Mouse (Mus musculus): ENCODE results near the gene Wdr62. TPM values are rescaled to one million over a fixed set of nuclear protein-coding genes. Genes with fewer than 3 reads are reported as not detected.

Wdr62 gene
- polyA plus RNA-seq, 1 experiment from 2014 or later, result 3.1 TPM

GRCm38 (mm10) chr7:30234276-30234858 lies 45.9 kb downstream of the Wdr62 start:
- Histone ChIP-seq H3K4me3 (no peak overlapping the region), H3K27ac (no peak overlapping the region), H3K4me2 (no peak overlapping the region), H3K9me3 (no peaks in the 10 kb centered on the region), H3K27me3 (no peaks in the 10 kb centered on the region), H3K36me3 (peaks cover 32% of the 10 kb centered on the region), H3K4me1 (replicated peaks) (peaks cover 22% of the 10 kb centered on the region), H3K9ac (no peak overlapping the region)
- ATAC-seq (ENCODE audit: low FRiP score), result no peak
- whole genome bisulfite sequencing, result 94% methylated on average over 15 of the region's 15 CpGs

- peak overlapping the region; percentile 72; the same call in 1 of the 2 replicates for H3K4me3 ChIP-seq
- H3K27ac ChIP-seq, result no peak overlapping the region
- H3K36me3 ChIP-seq, result peaks cover 36% of the 10 kb centered on the region
- no peak for ATAC-seq (ENCODE audit: low FRiP score)
- H3K9ac ChIP-seq, result peak overlapping the region; percentile 16; the same call in 1 of the 2 replicates
- no peaks in the 10 kb centered on the region for H3K27me3 ChIP-seq
- no peaks in the 10 kb centered on the region for H3K9me3 ChIP-seq
- peaks cover 22% of the 10 kb centered on the region for H3K4me1 ChIP-seq (replicated peaks)
- H3K4me2 ChIP-seq, result peak overlapping the region; percentile 67
- 92% methylated on average over 20 of the region's 20 CpGs for whole genome bisulfite sequencing
Observed at GRCm38 (mm10) chr7:30233387-30233786, 46.8 kb downstream of the Wdr62 start.

- Histone ChIP-seq H3K4me2 (peak overlapping the region; percentile 67), H3K27ac (peak overlapping the region; percentile 97), H3K27me3 (no peaks in the 10 kb centered on the region), H3K36me3 (peaks cover 43% of the 10 kb centered on the region), H3K9me3 (no peaks in the 10 kb centered on the region), H3K4me1 (replicated peaks) (peaks cover 22% of the 10 kb centered on the region), H3K4me3 (peak overlapping the region; percentile 72), H3K9ac (peak overlapping the region; percentile 82)
- ATAC-seq (ENCODE audit: low FRiP score), result peak; percentile 3; the same call in 1 of the 2 replicates
- WGBS, result 6% methylated on average over 24 of the region's 24 CpGs
Observed at GRCm38 (mm10) chr7:30232631-30233148, 47.5 kb downstream of the Wdr62 start.

- Histone ChIP-seq H3K27me3 (no peaks in the 10 kb centered on the region), H3K4me3 (peak within 1 kb of the TSS; percentile 72), H3K9ac (peak within 1 kb of the TSS; percentile 82), H3K4me2 (peak within 1 kb of the TSS; percentile 78), H3K4me1 (replicated peaks) (peaks cover 22% of the 10 kb centered on the region), H3K9me3 (no peaks in the 10 kb centered on the region), H3K27ac (peak within 1 kb of the TSS; percentile 97), H3K36me3 (peaks cover 51% of the 10 kb centered on the region)
- ATAC-seq (ENCODE audit: low FRiP score), result peak; percentile 94
- WGBS, result under 1% methylated on average over 67 of the region's 67 CpGs
Observed at GRCm38 (mm10) chr7:30231669-30232454, 48.4 kb downstream of the Wdr62 start, which contains the start of the genes Polr2i and Tbcb. Gene Polr2i, plus strand, starts transcription at chr7:30231948. Gene Tbcb, minus strand, starts transcription at chr7:30232272.

- no peaks in the 10 kb centered on the region for H3K9me3 ChIP-seq
- peak overlapping the region; percentile 79 for H3K27ac ChIP-seq
- H3K27me3 ChIP-seq, result no peaks in the 10 kb centered on the region
- peaks cover 22% of the 10 kb centered on the region for H3K4me1 ChIP-seq (replicated peaks)
- no peak; the same call in 1 of the 2 replicates for ATAC-seq (ENCODE audit: low FRiP score)
- peak overlapping the region; percentile 72 for H3K4me3 ChIP-seq
- WGBS, result 2% methylated on average over 16 of the region's 16 CpGs
- H3K4me2 ChIP-seq, result peak overlapping the region; percentile 78
- peaks cover 57% of the 10 kb centered on the region for H3K36me3 ChIP-seq
- H3K9ac ChIP-seq, result peak overlapping the region; percentile 78
Observed at GRCm38 (mm10) chr7:30231328-30231668, 48.9 kb downstream of the Wdr62 start.

GRCm38 (mm10) chr7:30224206-30224605 lies 56.0 kb downstream of the Wdr62 start:
- no peak for ATAC-seq (ENCODE audit: low FRiP score)
- Histone ChIP-seq H3K27ac (no peak overlapping the region), H3K4me1 (replicated peaks) (peaks cover 9% of the 10 kb centered on the region), H3K9me3 (no peaks in the 10 kb centered on the region), H3K4me3 (no peak overlapping the region), H3K4me2 (no peak overlapping the region), H3K9ac (no peak overlapping the region), H3K27me3 (no peaks in the 10 kb centered on the region), H3K36me3 (peaks cover 65% of the 10 kb centered on the region)
- 93% methylated on average over 12 of the region's 12 CpGs for whole genome bisulfite sequencing

- no peak overlapping the region for H3K4me2 ChIP-seq
- H3K9ac ChIP-seq, result no peak overlapping the region
- H3K27ac ChIP-seq, result no peak overlapping the region
- peaks cover 13% of the 10 kb centered on the region for H3K4me1 ChIP-seq (replicated peaks)
- peaks cover 49% of the 10 kb centered on the region for H3K36me3 ChIP-seq
- H3K4me3 ChIP-seq, result no peak overlapping the region
- no peaks in the 10 kb centered on the region for H3K9me3 ChIP-seq
- ATAC-seq (ENCODE audit: low FRiP score), result no peak
- H3K27me3 ChIP-seq, result no peaks in the 10 kb centered on the region
- 98% methylated on average over 5 of the region's 5 CpGs for WGBS
Observed at GRCm38 (mm10) chr7:30222205-30222604, 58.0 kb downstream of the Wdr62 start.

- Histone ChIP-seq H3K4me1 (replicated peaks) (peaks cover 13% of the 10 kb centered on the region), H3K4me2 (no peak overlapping the region), H3K27ac (no peak overlapping the region), H3K9me3 (no peaks in the 10 kb centered on the region), H3K36me3 (peaks cover 42% of the 10 kb centered on the region), H3K4me3 (no peak overlapping the region), H3K27me3 (no peaks in the 10 kb centered on the region), H3K9ac (no peak overlapping the region)
- WGBS, result 86% methylated on average over 3 of the region's 3 CpGs
- no peak for ATAC-seq (ENCODE audit: low FRiP score)
Observed at GRCm38 (mm10) chr7:30221433-30221832, 58.8 kb downstream of the Wdr62 start.

GRCm38 (mm10) chr7:30220008-30220356 lies 60.2 kb downstream of the Wdr62 start:
- no peaks in the 10 kb centered on the region for H3K9me3 ChIP-seq
- 21% methylated on average over 11 of the region's 11 CpGs for whole genome bisulfite sequencing
- H3K27me3 ChIP-seq, result no peaks in the 10 kb centered on the region
- H3K9ac ChIP-seq, result peak overlapping the region; percentile 68
- peak overlapping the region; percentile 41 for H3K27ac ChIP-seq
- peak overlapping the region; percentile 42 for H3K4me3 ChIP-seq
- peaks cover 13% of the 10 kb centered on the region for H3K4me1 ChIP-seq (replicated peaks)
- ATAC-seq (ENCODE audit: low FRiP score), result no peak
- H3K36me3 ChIP-seq, result peaks cover 27% of the 10 kb centered on the region
- H3K4me2 ChIP-seq, result peak overlapping the region; percentile 74

GRCm38 (mm10) chr7:30219293-30220007 lies 60.8 kb downstream of the Wdr62 start:
- no peaks in the 10 kb centered on the region for H3K9me3 ChIP-seq
- H3K9ac ChIP-seq, result peak overlapping the region; percentile 68
- peak overlapping the region; percentile 78 for H3K27ac ChIP-seq
- WGBS, result 5% methylated on average over 16 of the region's 16 CpGs
- peak overlapping the region; percentile 42 for H3K4me3 ChIP-seq
- peak overlapping the region; percentile 74 for H3K4me2 ChIP-seq
- H3K4me1 ChIP-seq (replicated peaks), result peaks cover 13% of the 10 kb centered on the region
- ATAC-seq (ENCODE audit: low FRiP score), result peak; percentile 46
- H3K27me3 ChIP-seq, result no peaks in the 10 kb centered on the region
- peaks cover 22% of the 10 kb centered on the region for H3K36me3 ChIP-seq

- Histone ChIP-seq H3K27ac (no peak overlapping the region), H3K4me2 (no peak overlapping the region)
- ATAC-seq (ENCODE audit: low FRiP score), result 0 out of 2 replicates have a peak, but pooled peaks have one; percentile 46
Observed at GRCm38 (mm10) chr7:30217277-30217676, 62.9 kb downstream of the Wdr62 start.

GRCm38 (mm10) chr7:30216723-30217151 lies 63.5 kb downstream of the Wdr62 start:
- H3K4me3 ChIP-seq, result peak overlapping the region; percentile 22
- peak overlapping the region; percentile 72 for H3K27ac ChIP-seq
- under 1% methylated on average over 16 of the region's 16 CpGs for WGBS
- H3K36me3 ChIP-seq, result no peaks in the 10 kb centered on the region
- H3K27me3 ChIP-seq, result no peaks in the 10 kb centered on the region
- peak; percentile 72 for ATAC-seq (ENCODE audit: low FRiP score)
- peak overlapping the region; percentile 63; the same call in 1 of the 2 replicates for H3K9ac ChIP-seq
- no peaks in the 10 kb centered on the region for H3K9me3 ChIP-seq
- H3K4me2 ChIP-seq, result peak overlapping the region; percentile 51
- peaks cover 13% of the 10 kb centered on the region for H3K4me1 ChIP-seq (replicated peaks)

More at GRCm38 (mm10) chr7:30217277-30217676, 62.9 kb downstream of the Wdr62 start:
- WGBS, result 76% methylated on average over 2 of the region's 2 CpGs
- Histone ChIP-seq H3K27me3 (no peaks in the 10 kb centered on the region), H3K9me3 (no peaks in the 10 kb centered on the region), H3K4me3 (no peak overlapping the region), H3K9ac (no peak overlapping the region), H3K36me3 (peaks cover 3% of the 10 kb centered on the region), H3K4me1 (replicated peaks) (peaks cover 13% of the 10 kb centered on the region)
